Mouse (Mus musculus): Measurements from ENCODE around the gene Clstn3.
"Not testable (repeated sequence)": the region's sequence is repeated elsewhere in the genome, so short reads cannot be mapped to it uniquely, and the experiment has no call there.

Clstn3 gene

GRCm38 (mm10) chr6:124479573-124479930, 15.0 kb upstream of the Clstn3 start:
- DNase-seq (ENCODE audit: low spot score in 2 of 2), result no peak

GRCm38 (mm10) chr6:124478874-124479572, 14.4 kb upstream of the Clstn3 start:
- no peak for DNase-seq (ENCODE audit: low spot score in 2 of 2)

- no peak for DNase-seq (ENCODE audit: low spot score in 2 of 2)
Measured at GRCm38 (mm10) chr6:124477922-124478651, 13.5 kb upstream of the Clstn3 start.

- DNase-seq (ENCODE audit: low spot score in 2 of 2), result no peak
Measured at GRCm38 (mm10) chr6:124477221-124477655, 12.6 kb upstream of the Clstn3 start.

- no peak for DNase-seq (ENCODE audit: low spot score in 2 of 2)
Measured at GRCm38 (mm10) chr6:124476796-124477195, 12.2 kb upstream of the Clstn3 start.

- DNase-seq (ENCODE audit: low spot score in 2 of 2), result no peak
Measured at GRCm38 (mm10) chr6:124476216-124476615, 11.6 kb upstream of the Clstn3 start.

- not testable (repeated sequence) for DNase-seq (ENCODE audit: low spot score in 2 of 2)
Measured at GRCm38 (mm10) chr6:124475335-124476075, 10.9 kb upstream of the Clstn3 start.

GRCm38 (mm10) chr6:124474621-124475020, 10.0 kb upstream of the Clstn3 start:
- DNase-seq (ENCODE audit: low spot score in 2 of 2), result no peak

GRCm38 (mm10) chr6:124472801-124473200, 8.2 kb upstream of the Clstn3 start:
- DNase-seq (ENCODE audit: low spot score in 2 of 2), result peak in 1 of 2 experiments; percentile 54

- not testable (repeated sequence) for DNase-seq (ENCODE audit: low spot score in 2 of 2)
Measured at GRCm38 (mm10) chr6:124471783-124472638, 7.4 kb upstream of the Clstn3 start.

- DNase-seq (ENCODE audit: low spot score in 2 of 2), result no peak
Measured at GRCm38 (mm10) chr6:124471121-124471520, 6.5 kb upstream of the Clstn3 start.

- DNase-seq (ENCODE audit: low spot score in 2 of 2), result no peak
Measured at GRCm38 (mm10) chr6:124465729-124466128, 1.1 kb upstream of the Clstn3 start.

GRCm38 (mm10) chr6:124465299-124465698, 705 bp upstream of the Clstn3 start:
- DNase-seq (ENCODE audit: low spot score in 2 of 2), result no peak

- DNase-seq (ENCODE audit: low spot score in 2 of 2), result no peak
Measured at GRCm38 (mm10) chr6:124463881-124464291, 708 bp downstream of the Clstn3 start.

GRCm38 (mm10) chr6:124459388-124459787, 5.2 kb downstream of the Clstn3 start:
- DNase-seq (ENCODE audit: low spot score in 2 of 2), result no peak

- DNase-seq (ENCODE audit: low spot score in 2 of 2), result no peak
Measured at GRCm38 (mm10) chr6:124458505-124458904, 6.1 kb downstream of the Clstn3 start.

- no peak for DNase-seq (ENCODE audit: low spot score in 2 of 2)
Measured at GRCm38 (mm10) chr6:124457827-124458226, 6.8 kb downstream of the Clstn3 start.

- no peak for DNase-seq (ENCODE audit: low spot score in 2 of 2)
Measured at GRCm38 (mm10) chr6:124456243-124456642, 8.4 kb downstream of the Clstn3 start.

- DNase-seq (ENCODE audit: low spot score in 2 of 2), result no peak
Measured at GRCm38 (mm10) chr6:124453756-124454155, 10.8 kb downstream of the Clstn3 start.

- no peak for DNase-seq (ENCODE audit: low spot score in 2 of 2)
Measured at GRCm38 (mm10) chr6:124451995-124452394, 12.6 kb downstream of the Clstn3 start.

- DNase-seq (ENCODE audit: low spot score in 2 of 2), result no peak
Measured at GRCm38 (mm10) chr6:124449668-124450383, 14.8 kb downstream of the Clstn3 start.

All from frontal cortex, postnatal 36 days (tissue).